Mouse (Mus musculus) right cerebral cortex, postnatal 10 days (tissue): Measurements from ENCODE around the gene Mrgpre.

Experiments used
- DNase-seq, 2 experiments: peaks; one replicate each; pipeline ENCODE4 v3.0.0; 2021; ENCODE audit warnings: low spot score in 2 of 2

Mrgpre gene

GRCm38 (mm10) chr7:143777375-143777774 is 6.9 kb downstream of the Mrgpre start:
- no peak for DNase-seq

- DNase-seq = no peak
Measured at GRCm38 (mm10) chr7:143776137-143776536, 8.2 kb downstream of the Mrgpre start.

- no peak for DNase-seq
Measured at GRCm38 (mm10) chr7:143769461-143769860, 14.8 kb downstream of the Mrgpre start.

- no peak for DNase-seq
Measured at GRCm38 (mm10) chr7:143768267-143768666, 16.0 kb downstream of the Mrgpre start.

GRCm38 (mm10) chr7:143766893-143767292 is 17.4 kb downstream of the Mrgpre start, which contains the start of gene Mrgprg:
Mrgprg (minus strand) TSS chr7:143766993.
- no peak for DNase-seq

GRCm38 (mm10) chr7:143764876-143765530 is 19.3 kb downstream of the Mrgpre start:
- DNase-seq = no peak

- no peak for DNase-seq
Measured at GRCm38 (mm10) chr7:143763794-143764193, 20.5 kb downstream of the Mrgpre start.

- no peak for DNase-seq
Measured at GRCm38 (mm10) chr7:143758956-143759355, 25.3 kb downstream of the Mrgpre start.

- DNase-seq = no peak
Measured at GRCm38 (mm10) chr7:143757696-143758095, 26.6 kb downstream of the Mrgpre start.

GRCm38 (mm10) chr7:143757027-143757390 is 27.3 kb downstream of the Mrgpre start:
- peak; percentile 78 to 79 for DNase-seq

- no peak for DNase-seq
Measured at GRCm38 (mm10) chr7:143756125-143757026, 27.9 kb downstream of the Mrgpre start, which contains the start of gene Osbpl5. Osbpl5 (minus strand) TSS chr7:143756985.

GRCm38 (mm10) chr7:143755357-143756124 is 28.8 kb downstream of the Mrgpre start:
- DNase-seq = no peak

- peak in 1 of 2 experiments; percentile 61 for DNase-seq
Measured at GRCm38 (mm10) chr7:143753990-143754715, 30.1 kb downstream of the Mrgpre start.

- no peak for DNase-seq
Measured at GRCm38 (mm10) chr7:143752606-143753005, 31.7 kb downstream of the Mrgpre start.

- DNase-seq = no peak
Measured at GRCm38 (mm10) chr7:143752056-143752455, 32.2 kb downstream of the Mrgpre start.

GRCm38 (mm10) chr7:143751380-143751779 is 32.9 kb downstream of the Mrgpre start:
- DNase-seq = no peak

GRCm38 (mm10) chr7:143749045-143749444 is 35.3 kb downstream of the Mrgpre start:
- no peak for DNase-seq

- peak; percentile 91 to 92 for DNase-seq
Measured at GRCm38 (mm10) chr7:143748041-143748868, 36.0 kb downstream of the Mrgpre start.

GRCm38 (mm10) chr7:143740653-143741052 is 43.6 kb downstream of the Mrgpre start:
- DNase-seq = no peak
